Mouse (Mus musculus): ENCODE measurements around the gene Ero1lb. TPM values are rescaled to one million over a fixed set of nuclear protein-coding genes. Genes with fewer than 3 reads are reported as not detected.

The Ero1lb gene
- 17.6 and 17.9 TPM in 2 replicates for polyA plus RNA-seq (2015; fragmentation: Nextera tagmentation; extraction: Ambion mirVana)

DNA sequence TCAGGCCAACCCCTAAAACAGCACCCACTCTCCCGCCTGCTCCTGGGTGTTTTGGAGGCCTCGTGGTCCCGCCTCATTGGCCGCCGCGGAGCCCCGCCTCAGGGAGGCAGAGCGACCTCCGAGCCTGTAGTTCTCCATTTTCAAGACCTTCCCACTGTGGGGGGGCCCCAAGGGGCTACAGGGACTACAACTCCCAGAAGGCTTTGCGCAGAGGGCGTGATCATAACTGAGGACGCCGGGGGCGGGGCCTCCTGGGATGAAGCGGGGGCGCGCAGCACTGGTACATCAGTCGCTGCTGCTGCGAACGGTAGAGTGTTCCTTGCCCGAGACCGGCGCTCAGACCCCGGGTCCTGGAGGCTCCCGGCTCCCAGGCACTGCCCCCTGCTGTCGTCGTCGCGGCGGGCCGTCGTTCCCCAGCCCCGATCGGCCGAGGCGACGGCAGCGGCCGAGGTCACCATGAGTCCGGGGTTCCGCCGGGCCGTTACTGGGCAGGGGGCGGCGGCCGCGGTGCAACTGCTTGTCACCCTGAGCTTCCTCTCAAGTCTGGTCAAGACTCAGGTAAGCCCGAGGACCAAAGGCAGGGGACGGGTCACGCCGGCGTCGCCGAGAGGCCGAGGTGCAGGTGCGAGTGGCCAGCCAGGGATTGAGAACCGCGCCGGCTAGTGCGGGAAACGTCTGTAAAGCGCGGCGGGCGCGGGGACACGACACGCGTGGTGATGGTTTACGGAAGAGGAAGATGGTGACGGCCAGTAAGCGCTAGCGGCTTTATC, at the start of gene Ero1lb:
TSS of gene Ero1lb (plus strand) at position 254 of the 770 bp plus-strand sequence.
- Histone ChIP-seq H3K27ac (replicated peaks) (peak within 1 kb of the TSS; percentile 67), H3K4me2 (peak within 1 kb of the TSS; percentile 68), H3K36me3 (no peaks in the 10 kb centered on the region), H3K9ac (replicated peaks) (peak within 1 kb of the TSS; percentile 67), H3K4me1 (peaks cover 11% of the 10 kb centered on the region), H3K27me3 (replicated peaks) (no peaks in the 10 kb centered on the region), H3K9me3 (replicated peaks) (no peaks in the 10 kb centered on the region), H3K4me3 (replicated peaks) (peak within 1 kb of the TSS; percentile 68)
- ATAC-seq (ENCODE audit: low FRiP score): peak; percentile 99
- under 1% methylated on average over 73 of the region's 73 CpGs for WGBS

- Histone ChIP-seq H3K9me3 (replicated peaks) (no peaks in the 10 kb centered on the region), H3K4me1 (peaks cover 14% of the 10 kb centered on the region; the same call in 1 of the 2 replicates), H3K4me2 (peak overlapping the region; percentile 99), H3K27ac (replicated peaks) (no peak overlapping the region), H3K27me3 (replicated peaks) (peaks cover 8% of the 10 kb centered on the region; the same call in 1 of the 2 replicates), H3K4me3 (replicated peaks) (peak overlapping the region; percentile 55), H3K9ac (replicated peaks) (peak overlapping the region; percentile 42; the same call in 1 of the 2 replicates), H3K36me3 (no peaks in the 10 kb centered on the region)
- peak; percentile 49 for ATAC-seq (ENCODE audit: low FRiP score)
- 4% methylated on average over 18 of the region's 18 CpGs for WGBS
These were observed 46.3 kb upstream of the Ero1lb start for GRCm38 (mm10) chr13:12519371-12519770.

DNA sequence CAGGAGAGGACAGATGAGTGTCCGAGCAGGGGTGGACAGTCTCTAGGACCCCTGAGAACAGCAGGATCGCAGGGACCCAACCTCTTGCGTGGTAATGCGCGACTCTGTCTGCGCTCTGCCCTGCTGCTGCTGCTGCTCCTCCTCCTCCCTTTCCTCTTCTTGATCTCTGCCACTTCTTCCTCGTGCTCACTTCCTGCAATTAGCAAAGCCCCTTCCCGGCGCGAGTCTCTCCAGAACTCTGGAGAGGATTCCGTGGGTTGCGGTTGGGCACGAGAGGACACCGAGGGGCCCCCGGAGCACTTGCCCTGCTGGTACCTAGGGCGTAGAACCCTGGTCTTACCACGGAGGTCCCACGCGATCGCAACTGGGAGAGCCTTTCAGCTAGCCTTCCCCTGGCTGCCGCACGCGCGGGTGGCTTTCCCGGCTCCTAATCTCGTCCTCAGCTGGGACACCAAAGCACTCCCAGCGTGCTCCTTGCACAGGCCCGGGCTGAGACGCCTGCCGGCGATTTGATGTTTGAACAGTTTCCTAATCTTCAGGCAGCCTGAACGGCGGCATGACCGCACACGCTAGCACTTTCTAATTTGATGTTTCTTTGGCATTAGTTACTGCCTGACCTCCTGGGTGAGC, 45.6 kb upstream of the Ero1lb start, which contains the start of gene Edaradd:
TSS of gene Edaradd (minus strand) at position 484 of the 630 bp plus-strand sequence.
- Histone ChIP-seq H3K9me3 (replicated peaks) (no peaks in the 10 kb centered on the region), H3K4me1 (peaks cover 14% of the 10 kb centered on the region; the same call in 1 of the 2 replicates), H3K4me2 (peak within 1 kb of the TSS; percentile 99), H3K27ac (replicated peaks) (no peak within 1 kb of the TSS), H3K27me3 (replicated peaks) (peaks cover 8% of the 10 kb centered on the region; the same call in 1 of the 2 replicates), H3K4me3 (replicated peaks) (peak within 1 kb of the TSS; percentile 55), H3K36me3 (no peaks in the 10 kb centered on the region), H3K9ac (replicated peaks) (peak within 1 kb of the TSS; percentile 59)
- ATAC-seq (ENCODE audit: low FRiP score): peak; percentile 84
- WGBS: under 1% methylated on average over 34 of the region's 35 CpGs

DNA sequence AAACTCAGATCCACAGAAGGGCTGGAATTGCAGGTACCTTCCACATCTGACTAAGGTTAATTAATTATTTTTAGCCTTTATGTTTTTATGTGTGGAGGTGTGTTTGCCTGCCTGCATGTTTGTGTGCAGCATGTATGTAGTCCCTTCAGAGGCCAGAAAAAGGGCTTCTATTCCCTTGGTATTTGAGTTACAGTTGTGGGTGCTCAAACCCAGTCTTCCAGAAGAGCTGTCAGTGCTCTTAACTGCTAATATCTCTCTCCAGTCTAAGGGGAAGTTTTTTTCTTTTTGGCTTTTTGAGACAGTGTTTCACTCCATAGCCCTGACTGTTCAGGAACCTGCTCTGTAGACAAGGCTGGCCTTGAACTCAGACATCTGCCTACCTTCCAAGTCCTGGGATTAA, 43.3 kb upstream of the Ero1lb start:
- H3K27me3 ChIP-seq (replicated peaks): peaks cover 8% of the 10 kb centered on the region; the same call in 1 of the 2 replicates
- H3K4me1 ChIP-seq: peaks cover 14% of the 10 kb centered on the region; the same call in 1 of the 2 replicates
- no peak overlapping the region for H3K4me3 ChIP-seq (replicated peaks)
- no peak overlapping the region for H3K27ac ChIP-seq (replicated peaks)
- no peaks in the 10 kb centered on the region for H3K36me3 ChIP-seq
- H3K9me3 ChIP-seq (replicated peaks): no peaks in the 10 kb centered on the region
- no peak for ATAC-seq (ENCODE audit: low FRiP score)
- no peak overlapping the region for H3K9ac ChIP-seq (replicated peaks)
- no peak overlapping the region for H3K4me2 ChIP-seq

DNA sequence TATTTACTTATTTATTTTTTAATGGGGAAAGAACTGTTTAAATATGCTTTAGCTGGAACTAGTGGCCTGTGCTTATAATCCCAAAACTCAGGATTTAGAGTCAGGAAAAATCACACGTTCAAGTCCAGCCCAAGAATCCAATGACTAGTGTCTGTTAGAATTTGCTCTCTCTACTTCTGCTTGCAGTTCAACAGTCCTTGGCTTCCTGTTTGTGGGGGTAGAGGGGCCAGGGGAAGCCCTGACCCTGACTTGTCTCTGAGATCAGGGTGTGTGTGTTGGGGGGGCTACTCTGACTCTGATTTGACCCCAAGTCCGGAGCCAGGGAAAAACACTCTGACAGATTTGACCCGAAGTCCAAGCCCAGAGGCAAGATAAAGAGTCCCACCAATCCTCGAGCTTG, 40.0 kb upstream of the Ero1lb start:
- ATAC-seq (ENCODE audit: low FRiP score): no peak
- Histone ChIP-seq H3K36me3 (no peaks in the 10 kb centered on the region), H3K27me3 (replicated peaks) (peaks cover 3% of the 10 kb centered on the region; the same call in 1 of the 2 replicates), H3K9me3 (replicated peaks) (no peaks in the 10 kb centered on the region), H3K27ac (replicated peaks) (no peak overlapping the region), H3K4me1 (no peaks in the 10 kb centered on the region), H3K4me2 (no peak overlapping the region), H3K4me3 (replicated peaks) (no peak overlapping the region), H3K9ac (replicated peaks) (no peak overlapping the region)
- WGBS: 94% methylated on average over 4 of the region's 4 CpGs

- H3K4me1 ChIP-seq: 0 out of 2 replicates have a peak, but pooled peaks cover 3% of the 10 kb centered on the region
- no peaks in the 10 kb centered on the region for H3K9me3 ChIP-seq (replicated peaks)
- no peaks in the 10 kb centered on the region for H3K27me3 ChIP-seq (replicated peaks)
- no peak overlapping the region for H3K4me3 ChIP-seq (replicated peaks)
- 90% methylated on average over 3 of the region's 3 CpGs for WGBS
- no peaks in the 10 kb centered on the region for H3K36me3 ChIP-seq
- no peak for ATAC-seq (ENCODE audit: low FRiP score)
- no peak overlapping the region for H3K9ac ChIP-seq (replicated peaks)
- no peak overlapping the region for H3K27ac ChIP-seq (replicated peaks)
- no peak overlapping the region for H3K4me2 ChIP-seq
These were observed 31.0 kb upstream of the Ero1lb start for GRCm38 (mm10) chr13:12534628-12535027.

DNA sequence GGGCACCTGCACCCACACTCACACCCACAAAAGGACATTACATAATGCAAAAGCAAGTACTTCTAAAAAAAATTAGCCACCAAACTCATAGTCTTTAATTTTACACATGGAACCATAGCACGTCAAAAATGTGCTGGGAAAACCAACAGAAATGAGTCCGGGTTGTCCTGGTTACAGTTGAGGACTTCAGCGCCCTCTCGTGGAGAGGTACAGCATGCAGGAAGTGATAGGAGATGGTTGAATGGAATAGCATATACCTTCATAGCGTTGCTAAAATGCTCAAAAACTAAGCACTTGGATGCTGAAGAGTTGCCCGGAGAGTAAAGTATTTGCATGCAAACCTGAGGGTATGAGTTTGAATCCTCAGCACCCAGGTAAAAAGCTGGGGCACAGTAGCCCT, 27.7 kb upstream of the Ero1lb start:
- no peak overlapping the region for H3K4me2 ChIP-seq

DNA sequence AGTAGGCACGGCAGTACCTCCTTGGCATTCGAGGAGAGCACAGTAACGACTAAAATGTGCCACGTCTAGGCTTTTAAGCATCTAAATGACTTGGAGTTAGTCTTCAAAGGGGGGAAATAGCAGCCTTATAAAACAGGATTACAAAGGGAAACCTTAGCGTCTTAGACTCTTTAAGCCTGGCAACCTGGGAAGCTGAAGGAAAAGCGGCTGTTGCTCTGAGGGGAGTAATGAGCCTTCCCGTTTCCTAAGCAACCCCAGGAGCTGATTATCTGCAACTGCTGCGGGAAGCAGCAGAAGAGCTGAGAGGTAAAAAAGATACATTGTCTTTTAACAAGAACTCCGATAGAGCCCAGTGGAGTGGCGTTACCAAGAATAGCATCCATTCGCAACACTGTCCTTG, 26.0 kb upstream of the Ero1lb start:
- Histone ChIP-seq H3K27me3 (replicated peaks) (0 out of 2 replicates have a peak, but pooled peaks cover 2% of the 10 kb centered on the region), H3K27ac (replicated peaks) (peak overlapping the region; percentile 54), H3K36me3 (no peaks in the 10 kb centered on the region), H3K9me3 (replicated peaks) (no peaks in the 10 kb centered on the region), H3K4me3 (replicated peaks) (0 out of 2 replicates have a peak overlapping the region, but pooled peaks have one; percentile 0), H3K4me1 (peaks cover 21% of the 10 kb centered on the region), H3K4me2 (peak overlapping the region; percentile 39), H3K9ac (replicated peaks) (no peak overlapping the region)
- peak; percentile 79 for ATAC-seq (ENCODE audit: low FRiP score)
- 4% methylated on average over 11 of the region's 11 CpGs for WGBS

More for the DNA sequence above, 27.7 kb upstream of the Ero1lb start:
- Histone ChIP-seq H3K27ac (replicated peaks) (no peak overlapping the region), H3K36me3 (no peaks in the 10 kb centered on the region), H3K4me3 (replicated peaks) (no peak overlapping the region), H3K9ac (replicated peaks) (no peak overlapping the region), H3K9me3 (replicated peaks) (no peaks in the 10 kb centered on the region), H3K27me3 (replicated peaks) (0 out of 2 replicates have a peak, but pooled peaks cover 2% of the 10 kb centered on the region), H3K4me1 (peaks cover 21% of the 10 kb centered on the region)
- 79% methylated on average over 6 of the region's 6 CpGs for WGBS
- no peak for ATAC-seq (ENCODE audit: low FRiP score)

DNA sequence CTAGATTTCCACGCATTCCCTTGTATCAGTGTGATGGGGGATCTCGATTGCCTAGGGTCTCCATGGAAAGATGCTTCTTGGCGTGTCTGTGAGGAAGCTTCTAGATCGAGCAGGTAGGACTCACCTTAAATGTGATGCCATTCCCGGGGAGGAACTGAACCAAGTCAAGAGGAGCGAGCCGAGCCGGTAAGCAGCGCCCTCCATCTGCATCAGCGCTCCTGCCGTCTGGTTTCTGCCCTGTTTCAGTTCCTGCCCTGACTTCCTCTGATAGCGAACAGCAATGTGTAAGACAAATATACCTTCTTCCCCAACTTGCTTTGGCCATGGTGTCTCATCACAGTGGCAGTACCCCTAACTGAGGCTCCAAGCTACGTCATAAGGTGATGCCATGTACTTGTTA, 25.6 kb upstream of the Ero1lb start:
- no peak; the same call in none of the 2 replicates for ATAC-seq (ENCODE audit: low FRiP score)
- 0 out of 2 replicates have a peak overlapping the region, but pooled peaks have one; percentile 0 for H3K4me3 ChIP-seq (replicated peaks)

DNA sequence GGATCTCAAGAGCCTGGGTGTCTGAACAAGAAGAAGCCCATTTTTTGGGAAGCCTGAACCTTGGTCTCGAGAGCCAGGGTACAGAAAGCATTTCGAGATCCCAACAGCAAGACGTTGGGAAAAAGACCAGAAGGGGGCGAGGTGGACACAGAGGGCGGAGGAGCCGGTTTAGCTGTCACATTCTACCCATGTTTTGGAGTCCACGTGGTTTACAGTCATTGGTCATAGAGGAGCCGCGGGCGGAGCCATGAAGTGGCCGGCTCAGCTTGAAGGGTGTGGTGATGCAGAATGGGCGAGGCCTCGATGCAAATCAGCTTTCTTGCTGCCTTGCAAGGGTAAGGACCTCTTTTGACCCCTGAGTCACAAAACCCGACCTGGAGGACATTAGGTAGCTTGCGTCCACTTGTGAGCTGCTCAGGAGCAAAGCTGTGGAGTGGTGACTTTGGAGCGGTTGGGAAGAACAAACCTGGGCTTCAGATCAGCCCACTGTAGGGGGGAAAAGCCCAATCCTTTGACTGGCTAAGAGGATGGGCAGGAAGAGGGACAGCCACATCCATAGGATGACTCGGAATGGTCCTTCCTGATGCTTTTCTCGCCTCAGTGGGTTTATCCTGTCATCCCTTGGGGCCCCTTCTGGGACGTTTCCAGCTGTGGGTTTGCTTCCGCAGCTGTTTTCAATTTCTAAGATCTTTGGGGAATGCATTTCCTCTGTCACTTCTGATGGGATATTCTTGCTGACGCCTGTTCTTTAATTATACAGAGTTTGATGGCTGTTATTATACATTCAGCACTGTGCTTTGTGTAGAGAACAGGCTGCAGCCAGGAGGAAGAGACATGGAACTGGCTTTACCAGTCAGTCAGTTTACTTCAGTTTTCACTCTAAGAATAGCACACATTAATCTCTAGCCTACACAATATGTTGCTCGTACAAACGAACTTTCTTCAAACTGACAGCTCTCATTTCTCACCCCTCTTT, 23.4 kb upstream of the Ero1lb start:
- H3K27me3 ChIP-seq (replicated peaks): 0 out of 2 replicates have a peak, but pooled peaks cover 2% of the 10 kb centered on the region
- no peak overlapping the region for H3K27ac ChIP-seq (replicated peaks)
- H3K4me2 ChIP-seq: peak overlapping the region; percentile 44
- H3K36me3 ChIP-seq: no peaks in the 10 kb centered on the region
- H3K4me3 ChIP-seq (replicated peaks): peak overlapping the region; percentile 9; the same call in 1 of the 2 replicates
- peaks cover 21% of the 10 kb centered on the region for H3K4me1 ChIP-seq
- peak; percentile 62; the same call in 1 of the 2 replicates for ATAC-seq (ENCODE audit: low FRiP score)
- H3K9ac ChIP-seq (replicated peaks): no peak overlapping the region
- 12% methylated on average over 23 of the region's 23 CpGs for WGBS
- no peaks in the 10 kb centered on the region for H3K9me3 ChIP-seq (replicated peaks)

More for the DNA sequence above, 25.6 kb upstream of the Ero1lb start:
- 55% methylated on average over 13 of the region's 13 CpGs for WGBS
- H3K36me3 ChIP-seq: no peaks in the 10 kb centered on the region
- peak overlapping the region; percentile 54 for H3K27ac ChIP-seq (replicated peaks)
- H3K9ac ChIP-seq (replicated peaks): no peak overlapping the region
- no peaks in the 10 kb centered on the region for H3K9me3 ChIP-seq (replicated peaks)
- H3K4me2 ChIP-seq: peak overlapping the region; percentile 39
- H3K27me3 ChIP-seq (replicated peaks): 0 out of 2 replicates have a peak, but pooled peaks cover 2% of the 10 kb centered on the region
- peaks cover 21% of the 10 kb centered on the region for H3K4me1 ChIP-seq
